Mouse (Mus musculus): Measurements from ENCODE around the gene Ctxn2. TPM values are rescaled to one million over a fixed set of nuclear protein-coding genes. Genes with fewer than 3 reads are reported as not detected.

The Ctxn2 gene
- total RNA-seq, 1 experiment from 2014 or later: not detected

- peak; percentile 90 for ATAC-seq (replicated peaks; ENCODE audit: low read depth, poor library complexity, severe bottlenecking)
These were observed 52.7 kb downstream of the Ctxn2 start for GRCm38 (mm10) chr2:125189197-125189596.

- no peak for ATAC-seq (replicated peaks; ENCODE audit: low read depth, poor library complexity, severe bottlenecking)
These were observed 56.4 kb downstream of the Ctxn2 start for GRCm38 (mm10) chr2:125192905-125193304.

- ATAC-seq (replicated peaks; ENCODE audit: low read depth, poor library complexity, severe bottlenecking): no peak
These were observed 60.3 kb downstream of the Ctxn2 start for GRCm38 (mm10) chr2:125196771-125197170.

Other genes with a start within 250 kb of the Ctxn2 start
- 2.6 and 3.0 TPM in 2 replicates for gene Slc24a5, start 68.6 kb upstream of the Ctxn2 start, total RNA-seq (2017)
- gene Myef2, start 13.0 kb upstream of the Ctxn2 start, total RNA-seq (2017): 65.5 and 70.2 TPM in 2 replicates
- under 0.01 TPM in 1 of 2 replicates, not detected in the other for gene Slc12a1, start 15.8 kb downstream of the Ctxn2 start, total RNA-seq (2017)
- 246 and 263 TPM in 2 replicates for gene Dut, start 110.5 kb downstream of the Ctxn2 start, total RNA-seq (2017)

Measured in common myeloid progenitor, adult 5-6 weeks (primary cell).